Mouse (Mus musculus) retina, adult 2 months (tissue): Measurements from ENCODE around the gene Gm21244.
"Not testable (repeated sequence)": the region's sequence is repeated elsewhere in the genome, so short reads cannot be mapped to it uniquely, and the experiment has no call there.

Experiments
- DNase-seq: peaks from one replicate; pipeline ENCODE4 v3.0.0-alpha.2; 2012; ENCODE audit warnings: low read depth, low spot score

The Gm21244 gene

DNA sequence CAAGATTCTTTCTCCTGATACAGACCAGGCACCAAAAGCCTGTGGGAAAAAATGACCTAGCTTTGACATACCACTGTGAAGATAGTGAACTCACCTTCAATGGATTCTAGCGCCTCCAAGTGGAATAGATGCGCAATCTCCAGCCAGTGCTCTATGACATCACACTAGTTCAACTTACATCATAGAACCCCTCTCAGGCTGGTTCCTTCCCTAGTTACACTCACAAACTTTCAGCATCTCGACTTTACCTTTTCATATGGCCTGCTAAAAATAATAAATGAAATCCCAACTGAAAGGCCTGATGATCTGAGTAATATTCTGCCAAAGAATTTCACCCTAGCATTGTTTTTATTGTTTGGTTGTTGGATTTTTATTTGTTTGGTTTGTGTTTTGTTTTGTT is at the start of gene Gm21244:
TSS of gene Gm21244 (minus strand) at position 101 of the 400 bp plus-strand sequence.
- not testable (repeated sequence) for DNase-seq
